Comparison of ENCODE assay signal across 16 mouse cellular contexts in genomic region chr8:110779924-110780718, GRCm38 (mm10). TPM values are rescaled to one million over a fixed set of nuclear protein-coding genes. Genes with fewer than 3 reads are reported as not detected.
DNase-seq lines count a peak whose midpoint lies in the region; ATAC-seq and TF ChIP-seq lines count a peak whose summit lies in the region.
"Had no signal": no experiment of that assay in that cellular context is flagged by ENCODE, and none has a peak within 500 bp of the region (broad histone marks: within the 10 kb centered on the region; RNA-seq: fewer than 3 reads in every experiment).

No protein-coding gene starts in this region.

- 60% methylated on average over 13 of the region's 13 CpGs for WGBS in heart, postnatal 0 days
- 69% methylated on average over 13 of the region's 13 CpGs for WGBS in lung, embryonic 14.5 days

- H3K4me3 ChIP-seq in heart, postnatal 0 days (ENCODE audit: low read depth, low read length), result no peak overlapping the region
- H3K4me3 ChIP-seq in lung, embryonic 14.5 days (ENCODE audit: low read depth, low read length), result no peak overlapping the region
- H3K4me3 ChIP-seq: embryonic facial prominence, embryonic 15.5 days; liver, embryonic 15.5 days had no signal

- H3K4me1 ChIP-seq in heart, postnatal 0 days (ENCODE audit: control insufficient read depth, insufficient read depth), result no peaks in the 10 kb centered on the region
- H3K4me1 ChIP-seq in lung, embryonic 14.5 days (ENCODE audit: insufficient read depth), result no peaks in the 10 kb centered on the region
- H3K4me1 ChIP-seq: embryonic facial prominence, embryonic 15.5 days; liver, embryonic 15.5 days had no signal

- H3K27me3 ChIP-seq in heart, postnatal 0 days (ENCODE audit: control insufficient read depth, insufficient read depth, low read length), result no peaks in the 10 kb centered on the region
- H3K27me3 ChIP-seq in lung, embryonic 14.5 days (ENCODE audit: insufficient read depth, low read length), result no peaks in the 10 kb centered on the region
- H3K27me3 ChIP-seq: embryonic facial prominence, embryonic 15.5 days; liver, embryonic 15.5 days had no signal

- DNase-seq in heart, postnatal 0 days (ENCODE audit: low spot score), result peak; percentile 43
- no peak for DNase-seq in heart, adult 11 months
- DNase-seq in lung, embryonic 14.5 days, result peak; percentile 49
- DNase-seq in lung, postnatal 14 days, result no peak
- DNase-seq in Muller cell, postnatal 12 days (ENCODE audit: inconsistent ontology term), result peak; percentile 92
- DNase-seq in telencephalon, adult 2 months (ENCODE audit: low read depth, low spot score), result peak; percentile 51
- DNase-seq in layer of hippocampus, adult 11-12 months (ENCODE audit: low spot score), result no peak
- DNase-seq: cerebellum, adult 18-20 months; heart, postnatal 4 days; midbrain, embryonic 14.5 days; right cerebral cortex, postnatal 25 days had no signal

- 0 out of 2 replicates have a peak, but pooled peaks have one; percentile 39 for ATAC-seq in heart, postnatal 0 days (ENCODE audit: insufficient read depth, low read depth)
- no peak for ATAC-seq in lung, embryonic 14.5 days (ENCODE audit: insufficient read depth)
- ATAC-seq: forebrain, embryonic 14.5 days; hindbrain, postnatal 0 days had no signal

- no peak overlapping the region for H3K4me2 ChIP-seq in heart, postnatal 0 days (ENCODE audit: low read depth, low read length)
- no peak overlapping the region for H3K4me2 ChIP-seq in lung, embryonic 14.5 days
- H3K4me2 ChIP-seq: embryonic facial prominence, embryonic 15.5 days; liver, embryonic 15.5 days had no signal

- H3K9ac ChIP-seq in heart, postnatal 0 days (replicated peaks; ENCODE audit: low read depth, low read length), result no peak overlapping the region
- no peak overlapping the region for H3K9ac ChIP-seq in lung, embryonic 14.5 days
- H3K9ac ChIP-seq: embryonic facial prominence, embryonic 15.5 days; liver, embryonic 15.5 days had no signal

- H3K36me3 ChIP-seq in heart, postnatal 0 days (replicated peaks; ENCODE audit: control insufficient read depth, insufficient read depth, low read length), result no peaks in the 10 kb centered on the region
- no peaks in the 10 kb centered on the region for H3K36me3 ChIP-seq in lung, embryonic 14.5 days (ENCODE audit: insufficient read depth)
- H3K36me3 ChIP-seq: embryonic facial prominence, embryonic 15.5 days; liver, embryonic 15.5 days had no signal

- 0 out of 2 replicates have a peak, but pooled peaks cover 3% of the 10 kb centered on the region for H3K9me3 ChIP-seq in heart, postnatal 0 days (replicated peaks; ENCODE audit: control insufficient read depth, low read length)
- H3K9me3 ChIP-seq in lung, embryonic 14.5 days (ENCODE audit: low read depth, low read length), result no peaks in the 10 kb centered on the region
- H3K9me3 ChIP-seq: embryonic facial prominence, embryonic 15.5 days; liver, embryonic 15.5 days had no signal

- no peak for TF ChIP-seq EP300 in heart, postnatal 0 days (IDR thresholded peaks at IDR 0.05; ENCODE audit: low read depth)

- TF ChIP-seq CTCF in heart, postnatal 0 days (IDR thresholded peaks at IDR 0.05; ENCODE audit: low read depth), result no peak
- TF ChIP-seq CTCF in lung, embryonic 14.5 days (IDR thresholded peaks at IDR 0.05; ENCODE audit: low read depth), result no peak

- H3K27ac ChIP-seq in heart, postnatal 0 days (ENCODE audit: low read depth), result peak overlapping the region; percentile 39; the same call in 1 of the 2 replicates
- no peak overlapping the region for H3K27ac ChIP-seq in lung, embryonic 14.5 days (ENCODE audit: low read depth)
- H3K27ac ChIP-seq: embryonic facial prominence, embryonic 15.5 days; hindbrain, postnatal 0 days; liver, embryonic 15.5 days had no signal

RNA-seq across cellular contexts. Expression of gene Il34, which starts 25.6 kb away (rescaled TPM):
- total RNA-seq in heart, postnatal 0 days (2014; rRNA removed; ENCODE audit: low replicate concordance), result 3.2 and 3.9 TPM in 2 replicates
- 1.1 and 1.4 TPM in 2 replicates for polyA plus RNA-seq in heart, postnatal 0 days (2015; fragmentation: Nextera tagmentation; extraction: Ambion mirVana)
- polyA plus RNA-seq in lung, embryonic 14.5 days (2014; fragmentation: Nextera tagmentation; extraction: Ambion mirVana), result 1.6 and 2.4 TPM in 2 replicates
- polyA plus RNA-seq: limb, embryonic 11.5 days had no signal

RNA-seq across cellular contexts. Expression of gene Mtss1l, which starts 58.8 kb away (rescaled TPM):
- 11.3 and 12.6 TPM in 2 replicates for total RNA-seq in heart, postnatal 0 days (2014; rRNA removed; ENCODE audit: low replicate concordance)
- polyA plus RNA-seq in heart, postnatal 0 days (2015; fragmentation: Nextera tagmentation; extraction: Ambion mirVana), result 4.1 and 5.1 TPM in 2 replicates
- 30.9 and 39.9 TPM in 2 replicates for polyA plus RNA-seq in lung, embryonic 14.5 days (2014; fragmentation: Nextera tagmentation; extraction: Ambion mirVana)

Comparison
In these comparisons a context has a peak if more than half of its experiments do, and no peak if none do; other contexts are left out.
1. DNase-seq: peak in heart, postnatal 0 days (single experiment), lung, embryonic 14.5 days (single experiment), Muller cell, postnatal 12 days (single experiment) and telencephalon, adult 2 months (single experiment); none in heart, adult 11 months (single experiment), lung, postnatal 14 days (single experiment) and layer of hippocampus, adult 11-12 months (single experiment).